Mouse (Mus musculus) heart, adult 2 months (tissue): Measurements from ENCODE around the gene Micu1. TPM values are rescaled to one million over a fixed set of nuclear protein-coding genes. Genes with fewer than 3 reads are reported as not detected.

ENCODE experiments used
- DNase-seq, 2 experiments: peaks; one replicate each; pipeline ENCODE4 v3.0.0; 2021
- H3K27ac ChIP-seq: fragments of 200-600 bp; 2 replicates; pipeline ENCODE4 v1.8.1; 2022
- H3K27me3 ChIP-seq: fragments of 200-500 bp; 2 replicates; pipeline ENCODE4 v1.6.1; 2012; ENCODE audit warnings: mild to moderate bottlenecking, low read length, inconsistent platforms, mixed read lengths; ENCODE audit not compliant: control insufficient read depth, insufficient read depth
- H3K36me3 ChIP-seq: fragments of 200-500 bp; 2 replicates; pipeline ENCODE4 v1.6.1; 2012; ENCODE audit warnings: low read length, inconsistent platforms; ENCODE audit not compliant: control insufficient read depth, insufficient read depth
- H3K4me1 ChIP-seq: fragments of 200-500 bp; 2 replicates; pipeline ENCODE4 v1.6.1; 2011; ENCODE audit warnings: low read length; ENCODE audit not compliant: control insufficient read depth, insufficient read depth
- H3K4me3 ChIP-seq: fragments of 200-600 bp; 2 replicates; pipeline ENCODE4 v1.8.1; 2022
- H3K79me2 ChIP-seq: fragments of 200-500 bp; replicated peaks from 2 replicates; pipeline ENCODE4 v1.6.1; 2012; ENCODE audit warnings: mild to moderate bottlenecking, inconsistent platforms, low read length, moderate library complexity, mixed read lengths; ENCODE audit not compliant: control insufficient read depth, insufficient read depth
- H3K9ac ChIP-seq: fragments of 200-500 bp; 2 replicates; pipeline ENCODE4 v1.6.1; 2012; ENCODE audit warnings: low read depth, mild to moderate bottlenecking, control low read depth, inconsistent platforms, low read length, mixed read lengths
- CTCF ChIP-seq: fragments of 200-600 bp; IDR thresholded peaks from 2 replicates; pipeline ENCODE4 v1.8.1; 2022; ENCODE audit warnings: antibody characterized with exemption, mild to moderate bottlenecking, moderate library complexity
- EP300 ChIP-seq: fragments of 200-500 bp; IDR thresholded peaks from 2 replicates; pipeline ENCODE4 v1.6.1; 2011; ENCODE audit warnings: low read depth, low read length, control low read depth; ENCODE audit not compliant: insufficient read depth
- POLR2A ChIP-seq: fragments of 200-500 bp; IDR thresholded peaks from 2 replicates; pipeline ENCODE4 v1.6.1; 2011; ENCODE audit warnings: mild to moderate bottlenecking, low read depth, low read length, control low read depth; ENCODE audit not compliant: insufficient read depth
- WGBS: fragments of 180-500 bp; shearing (Covaris S2); methylation state at CpG from one replicate; pipeline ENCODE4 v1.1.7; 2018; 5-methylcytosine and 5-hydroxymethylcytosine counted together
- intact Hi-C: fragments of 180-260 bp; cut with DNase I; formaldehyde crosslinking; loops from one replicate; pipeline ENCODE4 v1.15.1; 2025
- polyA plus RNA-seq: library from polyadenylated mRNA; depleted of rRNA; stranded (reverse); fragments of >200 nt; gene quantifications from 2 replicates; pipeline ENCODE4 v1.2.3, GENCODE M21; 2012
- total RNA-seq, 2 experiments: library from RNA; stranded (reverse); gene quantifications; 2 replicates each; pipeline ENCODE4 v1.2.3; 2021

Micu1 gene
- total and polyA plus RNA-seq, 3 experiments, result 14.1 to 19.7 (median 17.6) TPM

DNA sequence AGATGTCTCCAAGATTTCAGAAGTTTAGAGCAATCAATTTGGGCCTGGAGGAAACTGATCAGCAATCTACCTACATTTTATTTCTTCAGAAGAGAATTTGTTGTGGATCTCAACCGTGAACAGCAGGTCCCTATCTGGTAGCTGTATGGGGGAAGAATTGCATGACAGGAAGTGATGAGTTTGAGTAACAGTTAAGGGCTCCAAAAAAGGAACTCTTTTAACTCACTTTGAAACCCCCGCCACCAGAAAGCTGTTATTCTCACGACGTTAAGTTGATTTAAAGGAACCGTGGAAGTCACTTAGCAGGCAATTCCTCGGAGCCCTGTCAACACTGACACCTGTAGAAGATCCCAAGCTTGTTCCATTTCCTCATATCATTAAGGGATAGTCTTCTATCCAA lies 9.8 kb upstream of the Micu1 start:
- H3K4me3 ChIP-seq, result no peak overlapping the region
- no peak overlapping the region for H3K27ac ChIP-seq
- H3K79me2 ChIP-seq, result no peaks in the 10 kb centered on the region
- intact Hi-C loops, result no loop called here
- WGBS, result 44% methylated on average over 6 of the region's 6 CpGs
- TF ChIP-seq CTCF, result no peak
- no peak for TF ChIP-seq POLR2A
- TF ChIP-seq EP300, result no peak
- no peaks in the 10 kb centered on the region for H3K4me1 ChIP-seq
- no peaks in the 10 kb centered on the region for H3K36me3 ChIP-seq
- no peak for DNase-seq
- no peaks in the 10 kb centered on the region for H3K27me3 ChIP-seq
- no peak overlapping the region for H3K9ac ChIP-seq

DNA sequence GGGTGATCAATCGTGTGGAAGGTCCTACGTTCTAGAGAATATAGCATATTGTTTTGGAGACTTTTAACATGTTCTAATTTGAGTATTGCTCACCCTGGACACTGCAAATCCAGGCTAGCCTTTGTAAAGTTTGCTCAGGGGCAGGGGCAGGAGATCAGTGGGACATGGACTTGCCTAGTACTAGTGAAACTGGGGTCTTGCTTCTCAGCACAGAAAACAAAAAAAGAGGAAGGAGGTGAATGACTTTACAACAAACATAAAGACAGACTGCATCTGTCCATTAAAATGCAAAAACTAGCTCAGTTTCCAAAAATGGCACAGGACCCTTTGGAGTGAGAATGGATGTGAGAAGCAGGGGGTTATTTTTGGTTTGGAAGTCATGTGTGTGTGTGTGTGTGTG lies 8.2 kb upstream of the Micu1 start:
- no peaks in the 10 kb centered on the region for H3K4me1 ChIP-seq

DNA sequence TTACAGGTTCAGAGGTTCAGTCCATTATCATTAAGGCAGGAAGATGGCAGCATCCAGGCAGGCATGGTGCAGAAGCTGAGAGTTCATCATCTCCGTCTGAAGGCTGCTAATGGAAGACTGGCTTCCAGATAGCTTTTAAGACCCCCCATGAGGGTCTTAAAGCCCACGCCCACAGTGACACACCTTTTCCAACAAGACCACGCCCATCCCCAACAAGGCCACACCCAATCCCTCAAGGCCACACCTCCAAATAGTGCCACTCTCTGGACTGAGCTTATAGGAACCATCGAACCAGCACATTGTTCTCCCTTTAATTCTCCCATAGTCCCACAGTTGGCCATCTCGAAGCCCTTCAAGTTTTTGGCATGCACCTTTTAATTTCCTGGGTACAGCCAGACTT lies 2.8 kb upstream of the Micu1 start:
- no peak for TF ChIP-seq CTCF
- TF ChIP-seq POLR2A, result no peak
- TF ChIP-seq EP300, result no peak
- no peak overlapping the region for H3K27ac ChIP-seq
- intact Hi-C loops, result no loop called here
- no peaks in the 10 kb centered on the region for H3K27me3 ChIP-seq
- H3K4me1 ChIP-seq, result no peaks in the 10 kb centered on the region; the same call in 1 of the 2 replicates
- no peak overlapping the region for H3K4me3 ChIP-seq
- no peaks in the 10 kb centered on the region for H3K79me2 ChIP-seq
- H3K9ac ChIP-seq, result no peak overlapping the region
- H3K36me3 ChIP-seq, result peaks cover 3% of the 10 kb centered on the region
- WGBS, result 77% methylated on average over 5 of the region's 5 CpGs
- DNase-seq, result no peak

More for the DNA sequence above, 8.2 kb upstream of the Micu1 start:
- DNase-seq, result no peak
- TF ChIP-seq CTCF (no peak), POLR2A (no peak), EP300 (no peak)
- H3K79me2 ChIP-seq, result no peaks in the 10 kb centered on the region
- no peak overlapping the region for H3K9ac ChIP-seq
- no peaks in the 10 kb centered on the region for H3K27me3 ChIP-seq
- 87% methylated on average over 2 of the region's 2 CpGs for WGBS
- no peaks in the 10 kb centered on the region for H3K36me3 ChIP-seq
- no peak overlapping the region for H3K4me3 ChIP-seq
- intact Hi-C loops, result no loop called here
- H3K27ac ChIP-seq, result no peak overlapping the region

DNA sequence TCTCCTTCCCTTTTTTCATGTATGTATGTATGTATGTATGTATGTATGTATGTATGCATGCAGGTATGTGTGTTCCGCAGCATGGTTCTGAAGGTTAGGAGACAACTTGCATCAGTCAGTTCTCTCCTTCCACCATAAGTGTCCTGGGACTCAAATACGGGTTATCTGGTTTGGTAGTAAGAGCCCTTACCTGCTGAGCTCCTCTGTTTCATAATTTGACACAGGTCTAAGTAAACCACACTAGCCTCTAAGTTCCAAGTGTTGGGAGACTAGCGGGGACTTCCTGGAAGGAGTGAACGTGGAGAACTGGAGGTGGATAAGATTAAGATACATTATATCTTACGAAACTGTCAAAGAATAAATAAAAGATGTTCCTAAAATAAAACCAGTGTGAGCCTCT lies 472 bp upstream of the Micu1 start:
- H3K4me3 ChIP-seq, result peak overlapping the region; percentile 85

DNA sequence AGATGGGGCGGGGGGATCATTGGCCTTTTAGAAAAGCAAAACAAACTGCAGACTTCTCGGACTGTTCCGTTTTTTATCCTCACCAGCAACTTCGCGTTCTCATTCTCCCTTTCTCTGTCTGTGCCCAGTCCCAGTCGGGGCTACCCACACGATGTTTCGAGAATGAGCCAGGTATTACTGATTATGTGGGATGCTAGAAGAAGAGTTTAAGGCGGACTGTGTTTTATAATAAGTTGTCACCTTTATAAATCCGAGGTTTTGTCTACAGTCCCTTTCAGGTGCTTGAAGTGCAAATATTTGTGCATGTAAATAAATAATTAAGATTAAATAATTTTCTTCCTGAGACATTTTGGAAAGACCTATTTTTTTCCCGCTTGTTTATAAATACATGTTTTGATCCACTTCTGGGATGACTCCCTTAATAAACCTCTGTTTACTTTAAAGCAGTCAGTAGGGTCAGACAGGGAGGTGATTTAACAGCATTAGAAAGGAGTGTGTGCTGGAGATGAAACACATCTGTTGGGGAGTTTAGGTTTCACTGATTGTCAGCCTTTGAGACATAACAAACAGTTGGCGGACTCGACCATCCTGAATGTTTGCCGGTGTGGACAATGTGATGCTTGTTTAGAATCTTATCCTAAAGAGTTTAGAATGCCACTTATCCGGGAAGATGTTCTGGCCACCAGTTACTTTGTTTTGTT lies 933 bp downstream of the Micu1 start:
- WGBS, result 10% methylated on average over 15 of the region's 15 CpGs
- H3K27me3 ChIP-seq, result no peaks in the 10 kb centered on the region
- H3K4me3 ChIP-seq, result peak overlapping the region; percentile 85
- DNase-seq, result no peak
- peak overlapping the region; percentile 80 for H3K9ac ChIP-seq
- intact Hi-C loops, result loop anchor here (2.0 to 10.0 kb wide), 3 partner anchors 86 to 378 kb away; partner anchors contain the start of genes Dnajb12, Gm10322, Mcu and P4ha1
- TF ChIP-seq EP300 (no peak), CTCF (no peak), POLR2A (no peak)
- no peaks in the 10 kb centered on the region for H3K79me2 ChIP-seq
- peak overlapping the region; percentile 60 for H3K27ac ChIP-seq
- H3K36me3 ChIP-seq, result peaks cover 3% of the 10 kb centered on the region
- no peaks in the 10 kb centered on the region; the same call in 1 of the 2 replicates for H3K4me1 ChIP-seq

More for the DNA sequence above, 472 bp upstream of the Micu1 start:
- Histone ChIP-seq H3K9ac (no peak overlapping the region), H3K27me3 (no peaks in the 10 kb centered on the region), H3K4me1 (no peaks in the 10 kb centered on the region; the same call in 1 of the 2 replicates), H3K79me2 (no peaks in the 10 kb centered on the region), H3K27ac (no peak overlapping the region), H3K36me3 (peaks cover 3% of the 10 kb centered on the region)
- TF ChIP-seq EP300, result no peak
- no peak for TF ChIP-seq CTCF
- no peak for TF ChIP-seq POLR2A
- intact Hi-C loops, result loop anchor here (2.0 to 10.0 kb wide), 3 partner anchors 85 to 377 kb away; partner anchors contain the start of genes Dnajb12, Gm10322, Mcu and P4ha1
- 35% methylated on average over 5 of the region's 5 CpGs for WGBS
- no peak for DNase-seq

DNA sequence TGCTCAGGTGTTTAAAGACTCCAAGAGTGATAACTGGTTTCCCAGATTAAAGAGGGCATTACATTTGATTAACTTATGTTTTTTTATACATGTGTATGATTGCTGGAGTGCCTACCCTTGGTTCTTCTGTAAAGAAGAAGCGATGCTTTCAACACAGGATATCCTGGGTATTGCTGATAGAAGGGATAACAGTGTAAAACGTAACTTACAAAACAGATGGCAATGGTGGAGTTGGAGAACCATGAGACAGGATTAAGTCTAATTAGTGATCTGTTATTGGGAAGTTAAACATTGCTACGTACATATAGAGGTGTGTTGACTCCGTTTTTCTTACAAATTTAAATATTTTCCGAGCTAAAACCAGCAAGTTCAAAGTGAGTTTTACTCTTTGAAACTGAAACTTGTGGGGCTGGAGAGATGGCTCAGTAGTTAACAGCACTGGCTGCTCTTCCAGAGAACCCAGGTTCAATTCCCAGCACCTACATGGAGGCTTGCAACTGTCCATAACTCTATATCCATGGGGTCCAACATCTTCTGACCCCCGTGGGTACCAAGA lies 4.8 kb downstream of the Micu1 start:
- H3K79me2 ChIP-seq, result no peaks in the 10 kb centered on the region
- intact Hi-C loops, result loop anchor here (10.0 kb wide), 1 partner anchor 382 kb away; the partner anchor contains the start of gene P4ha1
- DNase-seq, result no peak
- H3K36me3 ChIP-seq, result peaks cover 3% of the 10 kb centered on the region
- 83% methylated on average over 6 of the region's 6 CpGs for WGBS
- H3K27me3 ChIP-seq, result no peaks in the 10 kb centered on the region
- H3K4me1 ChIP-seq, result no peaks in the 10 kb centered on the region; the same call in 1 of the 2 replicates
- no peak overlapping the region for H3K9ac ChIP-seq
- TF ChIP-seq EP300 (no peak), CTCF (no peak), POLR2A (no peak)
- no peak overlapping the region for H3K27ac ChIP-seq
- H3K4me3 ChIP-seq, result no peak overlapping the region
